Mouse (Mus musculus) cortical plate, adult 2 months (tissue): ENCODE results near the gene Dyrk1a.

Source experiments
- CTCF ChIP-seq: fragments of 200-500 bp; IDR thresholded peaks from 2 replicates; pipeline ENCODE4 v1.5.1; 2011; ENCODE audit warnings: mild to moderate bottlenecking, control low read depth, low read length; ENCODE audit not compliant: insufficient read depth; ENCODE audit errors: extremely low read depth
- POLR2A ChIP-seq: fragments of 200-500 bp; IDR thresholded peaks from 2 replicates; pipeline ENCODE4 v1.6.1; 2011; ENCODE audit warnings: mild to moderate bottlenecking, low read length, control low read depth; ENCODE audit not compliant: insufficient read depth; ENCODE audit errors: extremely low read depth

- TF ChIP-seq POLR2A (no peak), CTCF (no peak)
These were observed 30.3 kb downstream of the Dyrk1a start for GRCm38 (mm10) chr16:94599977-94600724.
